Mouse (Mus musculus): Measurements from ENCODE around the gene Krtap4-7. TPM values are rescaled to one million over a fixed set of nuclear protein-coding genes. Genes with fewer than 3 reads are reported as not detected.
"Not testable (repeated sequence)": the region's sequence is repeated elsewhere in the genome, so short reads cannot be mapped to it uniquely, and the experiment has no call there.

The Krtap4-7 gene
- total and polyA plus RNA-seq, 3 experiments, result not detected

GRCm38 (mm10) chr11:99659256-99659655 is 15.4 kb upstream of the Krtap4-7 start:
- Histone ChIP-seq H3K27me3 (replicated peaks) (peaks cover 64% of the 10 kb centered on the region), H3K4me3 (replicated peaks in 1 of 3; ENCODE audit: low read depth in 2 of 3, low read length in 2 of 3, poor library complexity in 1 of 3) (no peak overlapping the region), H3K79me2 (replicated peaks; ENCODE audit: control insufficient read depth, extremely low read depth, insufficient read depth, poor library complexity, severe bottlenecking) (no peaks in the 10 kb centered on the region), H3K27ac (ENCODE audit: insufficient read depth, low read depth) (no peak overlapping the region), H3K36me3 (replicated peaks in 1 of 2; ENCODE audit: control insufficient read depth in 1 of 2, insufficient read depth in 1 of 2, low read length in 1 of 2) (no peaks in the 10 kb centered on the region), H3K9ac (ENCODE audit: insufficient read depth, low read depth) (no peak overlapping the region), H3K4me1 (ENCODE audit: control insufficient read depth in 1 of 2, insufficient read depth in 2 of 2) (peaks cover 0 to 2% of the 10 kb centered on the region in 2 experiments; a peak in 1 of 4 replicates), H3K9me3 (replicated peaks; ENCODE audit: low read length) (peaks cover 5% of the 10 kb centered on the region), H3K4me2 (ENCODE audit: insufficient read depth, low read depth, poor library complexity, severe bottlenecking) (no peak overlapping the region)
- DNase-seq (ENCODE audit: extremely low read depth), result no peak
- in situ Hi-C loops (cut with MboI; ENCODE audit: low pct_ligation_motif_present, low pct_unique_long_range_greater_than_20kb, low sequenced_read_pairs), result no loop called here
- TF ChIP-seq CTCF (conservative IDR thresholded peaks at IDR 0.05 in 1 of 2, IDR thresholded peaks at IDR 0.05 in 1 of 2; ENCODE audit: low read depth in 2 of 2, low read length in 2 of 2) (no peak), MAFK (IDR thresholded peaks at IDR 0.05; ENCODE audit: insufficient replicate concordance, low read length) (no peak), TCF12 (IDR thresholded peaks at IDR 0.05; ENCODE audit: low read depth, low read length) (no peak), SMC3 (IDR thresholded peaks at IDR 0.05; ENCODE audit: low read depth, low read length) (no peak), KAT2A (IDR thresholded peaks at IDR 0.05; ENCODE audit: insufficient replicate concordance, low read length) (no peak), MAZ (IDR thresholded peaks at IDR 0.05; ENCODE audit: low read depth, low read length) (no peak), EP300 (IDR thresholded peaks at IDR 0.05; ENCODE audit: low read length) (no peak), MAX (IDR thresholded peaks at IDR 0.05; ENCODE audit: low read length) (no peak), CHD1 (IDR thresholded peaks at IDR 0.05; ENCODE audit: low read depth, low read length) (no peak)
- dilution Hi-C loops (cut with MboI; ENCODE audit: extremely low pct_ligation_motif_present, extremely low pct_unique_long_range_greater_than_20kb, low sequenced_read_pairs), result no loop called here

- in situ Hi-C loops (cut with MboI; ENCODE audit: low pct_ligation_motif_present, low pct_unique_long_range_greater_than_20kb, low sequenced_read_pairs); H3K4me1 ChIP-seq (ENCODE audit: control insufficient read depth in 1 of 2, insufficient read depth in 2 of 2); DNase-seq (ENCODE audit: extremely low read depth); H3K9ac ChIP-seq (ENCODE audit: insufficient read depth, low read depth); H3K4me3 ChIP-seq (replicated peaks in 1 of 3; ENCODE audit: low read depth in 2 of 3, low read length in 2 of 3, poor library complexity in 1 of 3); H3K27ac ChIP-seq (ENCODE audit: insufficient read depth, low read depth); dilution Hi-C loops (cut with MboI; ENCODE audit: extremely low pct_ligation_motif_present, extremely low pct_unique_long_range_greater_than_20kb, low sequenced_read_pairs); H3K9me3 ChIP-seq (replicated peaks; ENCODE audit: low read length); H3K36me3 ChIP-seq (replicated peaks in 1 of 2; ENCODE audit: control insufficient read depth in 1 of 2, insufficient read depth in 1 of 2, low read length in 1 of 2); H3K4me2 ChIP-seq (ENCODE audit: insufficient read depth, low read depth, poor library complexity, severe bottlenecking); H3K79me2 ChIP-seq (replicated peaks; ENCODE audit: control insufficient read depth, extremely low read depth, insufficient read depth, poor library complexity, severe bottlenecking): not testable (repeated sequence)
- H3K27me3 ChIP-seq (replicated peaks), result peaks cover 65% of the 10 kb centered on the region
These were observed 14.7 kb upstream of the Krtap4-7 start, which contains the start of gene Gm11563 for GRCm38 (mm10) chr11:99658467-99659010. Gene Gm11563 (minus strand): TSS chr11:99658960.

- DNase-seq (ENCODE audit: extremely low read depth), result no peak
- H3K4me1 ChIP-seq (ENCODE audit: control insufficient read depth in 1 of 2, insufficient read depth in 2 of 2), result peaks cover 0 to 2% of the 10 kb centered on the region in 2 experiments; a peak in 1 of 4 replicates
- dilution Hi-C loops (cut with MboI; ENCODE audit: extremely low pct_ligation_motif_present, extremely low pct_unique_long_range_greater_than_20kb, low sequenced_read_pairs), result no loop called here
- H3K27ac ChIP-seq (ENCODE audit: insufficient read depth, low read depth), result no peak overlapping the region
- no peak overlapping the region for H3K4me3 ChIP-seq (replicated peaks in 1 of 3; ENCODE audit: low read depth in 2 of 3, low read length in 2 of 3, poor library complexity in 1 of 3)
- TF ChIP-seq MAZ (IDR thresholded peaks at IDR 0.05; ENCODE audit: low read depth, low read length) (no peak), KAT2A (IDR thresholded peaks at IDR 0.05; ENCODE audit: insufficient replicate concordance, low read length) (no peak), EP300 (IDR thresholded peaks at IDR 0.05; ENCODE audit: low read length) (no peak), BHLHE40 (IDR thresholded peaks at IDR 0.05; ENCODE audit: low read depth, low read length) (no peak), IRF4 (IDR thresholded peaks at IDR 0.05; ENCODE audit: low read depth, low read length) (no peak), UBTF (IDR thresholded peaks at IDR 0.05; ENCODE audit: low read depth, low read length) (no peak), MAFK (IDR thresholded peaks at IDR 0.05; ENCODE audit: insufficient replicate concordance, low read length) (no peak), JUN (IDR thresholded peaks at IDR 0.05; ENCODE audit: insufficient read depth, low read depth, low read length) (no peak), GABPA (IDR thresholded peaks at IDR 0.05; ENCODE audit: insufficient replicate concordance, low read depth, low read length) (no peak), NRF1 (IDR thresholded peaks at IDR 0.05; ENCODE audit: low read depth, low read length) (no peak), RAD21 (IDR thresholded peaks at IDR 0.05; ENCODE audit: low read depth, low read length) (no peak), RCOR1 (conservative IDR thresholded peaks at IDR 0.05; ENCODE audit: low read depth, low read length) (no peak), MXI1 (IDR thresholded peaks at IDR 0.05; ENCODE audit: low read depth, low read length) (no peak)
- in situ Hi-C loops (cut with MboI; ENCODE audit: low pct_ligation_motif_present, low pct_unique_long_range_greater_than_20kb, low sequenced_read_pairs), result no loop called here
- no peak overlapping the region for H3K4me2 ChIP-seq (ENCODE audit: insufficient read depth, low read depth, poor library complexity, severe bottlenecking)
- no peaks in the 10 kb centered on the region for H3K36me3 ChIP-seq (replicated peaks in 1 of 2; ENCODE audit: control insufficient read depth in 1 of 2, insufficient read depth in 1 of 2, low read length in 1 of 2)
- H3K9ac ChIP-seq (ENCODE audit: insufficient read depth, low read depth), result no peak overlapping the region
- peaks cover 71% of the 10 kb centered on the region for H3K27me3 ChIP-seq (replicated peaks)
- H3K9me3 ChIP-seq (replicated peaks; ENCODE audit: low read length), result peaks cover 5% of the 10 kb centered on the region
- H3K79me2 ChIP-seq (replicated peaks; ENCODE audit: control insufficient read depth, extremely low read depth, insufficient read depth, poor library complexity, severe bottlenecking), result no peaks in the 10 kb centered on the region
These were observed 13.2 kb upstream of the Krtap4-7 start for GRCm38 (mm10) chr11:99657051-99657450.

Data from CH12.LX (cell line).